Mouse (Mus musculus): ENCODE measurements at regions not wholly inside any gene's neighbourhood (a gene's known extent, or its start where the extent isn't known, plus 50 kb on each side); places are given as distances from the start of the nearest gene placed in this dataset.

DNA sequence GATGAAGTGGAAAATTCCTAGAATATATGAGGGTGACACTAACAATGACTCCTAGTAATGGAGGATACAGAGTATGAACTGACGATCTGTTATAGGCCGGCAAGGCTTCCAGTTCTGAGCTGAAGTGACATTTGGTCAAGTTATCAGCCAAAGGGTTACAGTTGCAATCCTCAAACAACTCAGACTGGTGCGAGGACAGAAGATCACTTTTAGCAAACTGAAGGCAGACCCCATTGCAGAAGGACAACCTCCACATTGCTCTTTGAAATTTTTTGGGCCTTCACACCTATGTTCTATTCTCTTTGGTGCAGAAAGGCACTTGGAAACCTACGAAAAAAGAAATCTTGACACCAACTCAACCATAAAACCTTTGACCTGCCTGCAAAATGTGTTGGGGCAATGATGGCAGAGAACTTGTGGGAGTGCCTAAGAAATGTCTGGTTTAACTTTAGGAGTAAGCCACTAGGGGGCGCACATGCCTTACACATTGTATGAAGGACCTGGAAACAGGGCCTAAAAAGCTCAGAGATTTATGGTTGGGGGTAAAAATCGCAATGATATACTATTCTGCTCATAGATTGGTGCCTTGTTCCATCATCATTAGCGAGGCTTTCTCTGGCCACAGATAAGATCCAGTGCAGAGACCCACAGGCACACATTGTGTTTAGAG, 1961.8 kb upstream of the Pcdh20 start:
- H3K4me1 ChIP-seq (ENCODE audit: control insufficient read depth in 1 of 2, insufficient read depth in 2 of 2, low read length in 2 of 2) = no peaks in the 10 kb centered on the region

DNA sequence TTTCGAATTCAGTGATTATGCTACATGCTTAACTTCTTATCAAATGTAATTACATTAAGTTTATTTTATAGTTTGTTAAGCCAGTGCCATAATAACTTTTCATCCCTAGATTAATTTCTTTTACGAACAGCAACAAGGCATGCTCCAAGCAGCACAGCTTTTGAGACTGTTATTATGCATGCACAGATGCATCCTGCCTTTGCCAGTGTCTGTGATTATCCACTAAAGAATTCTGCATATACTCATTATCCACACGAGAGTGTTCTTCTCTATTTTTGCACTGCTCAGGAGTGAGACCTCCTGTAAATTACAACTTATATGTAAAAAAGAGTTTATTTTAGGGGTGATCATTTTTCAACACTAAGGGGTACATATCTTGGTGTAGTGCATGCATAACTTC, 1941.5 kb upstream of the Pcdh20 start:
- Histone ChIP-seq H3K4me1 (ENCODE audit: control insufficient read depth in 1 of 2, insufficient read depth in 2 of 2, low read length in 2 of 2) (no peaks in the 10 kb centered on the region), H3K4me3 (ENCODE audit: control insufficient read depth in 1 of 2, insufficient read depth in 1 of 2, low read depth in 2 of 2, low read length in 2 of 2) (no peak overlapping the region), H3K36me3 (ENCODE audit: control insufficient read depth in 1 of 2, insufficient read depth in 2 of 2, low read length in 2 of 2) (no peaks in the 10 kb centered on the region), H3K27me3 (ENCODE audit: control insufficient read depth in 1 of 2, insufficient read depth in 2 of 2, low read length in 2 of 2) (no peaks in the 10 kb centered on the region), H3K79me2 (ENCODE audit: control insufficient read depth, insufficient read depth, low read length, poor library complexity) (no peaks in the 10 kb centered on the region), H3K27ac (ENCODE audit: control insufficient read depth, low read depth, low read length) (no peak overlapping the region), H3K9me3 (replicated peaks; ENCODE audit: insufficient read depth, low read length) (no peaks in the 10 kb centered on the region), H3K9ac (ENCODE audit: control insufficient read depth, low read depth, low read length, poor library complexity, severe bottlenecking) (no peak overlapping the region)
- no peak for TF ChIP-seq MYC (IDR thresholded peaks at IDR 0.05; ENCODE audit: low read depth, low read length)
- no peak for TF ChIP-seq ZC3H11A (IDR thresholded peaks at IDR 0.05; ENCODE audit: low read depth, low read length)
- no peak for TF ChIP-seq NELFE (IDR thresholded peaks at IDR 0.05; ENCODE audit: low read depth, low read length)
- no peak for TF ChIP-seq NRF1 (IDR thresholded peaks at IDR 0.05; ENCODE audit: insufficient read depth, low read depth, low read length, poor library complexity, severe bottlenecking)
- TF ChIP-seq HCFC1 (IDR thresholded peaks at IDR 0.05; ENCODE audit: low read depth, low read length) = no peak
- no peak for TF ChIP-seq MXI1 (IDR thresholded peaks at IDR 0.05; ENCODE audit: low read depth, low read length)
- no peak for TF ChIP-seq CTCF (IDR thresholded peaks at IDR 0.05 in 2 of 3, conservative IDR thresholded peaks at IDR 0.05 in 1 of 3; ENCODE audit: control insufficient read depth in 1 of 3, insufficient read depth in 1 of 3, low read depth in 2 of 3, low read length in 3 of 3, poor library complexity in 1 of 3, severe bottlenecking in 1 of 3)
- TF ChIP-seq RCOR1 (IDR thresholded peaks at IDR 0.05; ENCODE audit: low read depth, low read length) = no peak
- no peak for TF ChIP-seq MYB (IDR thresholded peaks at IDR 0.05; ENCODE audit: low read depth, low read length)
- no peak for TF ChIP-seq ELF1 (IDR thresholded peaks at IDR 0.05; ENCODE audit: low read depth, low read length)
- no peak for TF ChIP-seq SIN3A (IDR thresholded peaks at IDR 0.05; ENCODE audit: low read length)
- no peak for TF ChIP-seq ZNF384 (IDR thresholded peaks at IDR 0.05; ENCODE audit: low read depth, low read length)
- no peak for TF ChIP-seq MAZ (IDR thresholded peaks at IDR 0.05; ENCODE audit: low read depth, low read length)
- DNase-seq (ENCODE audit: low read depth, low spot score) = no peak

More for the DNA sequence above, 1961.8 kb upstream of the Pcdh20 start:
- Histone ChIP-seq H3K27me3 (ENCODE audit: control insufficient read depth in 1 of 2, insufficient read depth in 2 of 2, low read length in 2 of 2) (no peaks in the 10 kb centered on the region), H3K36me3 (ENCODE audit: control insufficient read depth in 1 of 2, insufficient read depth in 2 of 2, low read length in 2 of 2) (no peaks in the 10 kb centered on the region), H3K4me3 (ENCODE audit: control insufficient read depth in 1 of 2, insufficient read depth in 1 of 2, low read depth in 2 of 2, low read length in 2 of 2) (no peak overlapping the region), H3K9me3 (replicated peaks; ENCODE audit: insufficient read depth, low read length) (no peaks in the 10 kb centered on the region), H3K27ac (ENCODE audit: control insufficient read depth, low read depth, low read length) (no peak overlapping the region), H3K79me2 (ENCODE audit: control insufficient read depth, insufficient read depth, low read length, poor library complexity) (no peaks in the 10 kb centered on the region), H3K9ac (ENCODE audit: control insufficient read depth, low read depth, low read length, poor library complexity, severe bottlenecking) (no peak overlapping the region)
- TF ChIP-seq HCFC1 (IDR thresholded peaks at IDR 0.05; ENCODE audit: low read depth, low read length) (no peak), BHLHE40 (IDR thresholded peaks at IDR 0.05; ENCODE audit: borderline replicate concordance, low read depth, low read length) (no peak), SMC3 (IDR thresholded peaks at IDR 0.05; ENCODE audit: low read depth, low read length) (peak; percentile 78), NELFE (IDR thresholded peaks at IDR 0.05; ENCODE audit: low read depth, low read length) (no peak), RAD21 (IDR thresholded peaks at IDR 0.05; ENCODE audit: low read depth, low read length) (peak; percentile 81), MYB (IDR thresholded peaks at IDR 0.05; ENCODE audit: low read depth, low read length) (no peak), CTCF (IDR thresholded peaks at IDR 0.05 in 2 of 3, conservative IDR thresholded peaks at IDR 0.05 in 1 of 3; ENCODE audit: control insufficient read depth in 1 of 3, insufficient read depth in 1 of 3, low read depth in 2 of 3, low read length in 3 of 3, poor library complexity in 1 of 3, severe bottlenecking in 1 of 3) (peak; percentile 38 to 64 (median 42); a peak in 5 of 6 replicates), ZC3H11A (IDR thresholded peaks at IDR 0.05; ENCODE audit: low read depth, low read length) (peak; percentile 64), TBP (IDR thresholded peaks at IDR 0.05; ENCODE audit: low read depth, low read length) (no peak)
- peak; percentile 69 for DNase-seq (ENCODE audit: low read depth, low spot score)
